Mouse (Mus musculus): ENCODE results near the gene Ubap2. TPM values are rescaled to one million over a fixed set of nuclear protein-coding genes. Genes with fewer than 3 reads are reported as not detected.

Ubap2 gene
- total and polyA plus RNA-seq, 3 experiments, result 44.5 to 57.4 (median 50.3) TPM

- no peak for TF ChIP-seq CTCF (IDR thresholded peaks at IDR 0.05)
- no peak for TF ChIP-seq POLR2A (IDR thresholded peaks at IDR 0.05; ENCODE audit: insufficient read depth, low read depth, low read length)
- no peak for TF ChIP-seq EP300 (IDR thresholded peaks at IDR 0.05; ENCODE audit: insufficient read depth, low read depth, low read length)
- Histone ChIP-seq H3K27ac (no peak overlapping the region), H3K4me1 (ENCODE audit: control insufficient read depth, insufficient read depth, low read length) (peaks cover 10% of the 10 kb centered on the region), H3K79me2 (replicated peaks; ENCODE audit: control insufficient read depth, insufficient read depth, low read length) (peaks cover 6% of the 10 kb centered on the region), H3K36me3 (ENCODE audit: control insufficient read depth, insufficient read depth, low read length) (peaks cover 6% of the 10 kb centered on the region), H3K27me3 (ENCODE audit: control insufficient read depth, insufficient read depth, low read length) (no peaks in the 10 kb centered on the region), H3K9ac (ENCODE audit: low read depth, low read length) (no peak overlapping the region), H3K4me3 (no peak overlapping the region)
- no peak for DNase-seq
- intact Hi-C loops (cut with DNase I), result no loop called here
- WGBS, result 62% methylated on average over 3 of the region's 3 CpGs
These were observed 121.8 kb downstream of the Ubap2 start for GRCm38 (mm10) chr4:41153146-41153545.

GRCm38 (mm10) chr4:41151186-41151585 lies 123.8 kb downstream of the Ubap2 start:
- 89% methylated on average over 7 of the region's 7 CpGs for WGBS
- intact Hi-C loops (cut with DNase I), result no loop called here
- no peaks in the 10 kb centered on the region; the same call in 1 of the 2 replicates for H3K36me3 ChIP-seq (ENCODE audit: control insufficient read depth, insufficient read depth, low read length)
- H3K79me2 ChIP-seq (replicated peaks; ENCODE audit: control insufficient read depth, insufficient read depth, low read length), result peaks cover 7% of the 10 kb centered on the region
- DNase-seq, result no peak
- H3K9ac ChIP-seq (ENCODE audit: low read depth, low read length), result no peak overlapping the region
- H3K27me3 ChIP-seq (ENCODE audit: control insufficient read depth, insufficient read depth, low read length), result no peaks in the 10 kb centered on the region
- H3K27ac ChIP-seq, result no peak overlapping the region
- TF ChIP-seq EP300 (IDR thresholded peaks at IDR 0.05; ENCODE audit: insufficient read depth, low read depth, low read length) (no peak), CTCF (IDR thresholded peaks at IDR 0.05) (no peak), POLR2A (IDR thresholded peaks at IDR 0.05; ENCODE audit: insufficient read depth, low read depth, low read length) (no peak)
- H3K4me1 ChIP-seq (ENCODE audit: control insufficient read depth, insufficient read depth, low read length), result peaks cover 6% of the 10 kb centered on the region
- H3K4me3 ChIP-seq, result no peak overlapping the region

GRCm38 (mm10) chr4:41149891-41150290 lies 125.1 kb downstream of the Ubap2 start:
- Histone ChIP-seq H3K36me3 (ENCODE audit: control insufficient read depth, insufficient read depth, low read length) (no peaks in the 10 kb centered on the region), H3K9ac (ENCODE audit: low read depth, low read length) (no peak overlapping the region), H3K4me1 (ENCODE audit: control insufficient read depth, insufficient read depth, low read length) (peaks cover 8% of the 10 kb centered on the region), H3K27me3 (ENCODE audit: control insufficient read depth, insufficient read depth, low read length) (no peaks in the 10 kb centered on the region), H3K4me3 (no peak overlapping the region), H3K27ac (no peak overlapping the region), H3K79me2 (replicated peaks; ENCODE audit: control insufficient read depth, insufficient read depth, low read length) (peaks cover 9% of the 10 kb centered on the region)
- WGBS, result 78% methylated on average over 3 of the region's 3 CpGs
- DNase-seq, result no peak
- intact Hi-C loops (cut with DNase I), result no loop called here
- no peak for TF ChIP-seq POLR2A (IDR thresholded peaks at IDR 0.05; ENCODE audit: insufficient read depth, low read depth, low read length)
- TF ChIP-seq EP300 (IDR thresholded peaks at IDR 0.05; ENCODE audit: insufficient read depth, low read depth, low read length), result no peak
- no peak for TF ChIP-seq CTCF (IDR thresholded peaks at IDR 0.05)

Other genes with a start within 250 kb of the Ubap2 start
- gene Aqp7, start 227.0 kb downstream of the Ubap2 start, total RNA-seq (2021), result 10 to 100 TPM; 21.6 to 33.0 TPM
- 32.7 and 53.4 TPM in 2 replicates for gene Aqp7, start 227.0 kb downstream of the Ubap2 start, polyA plus RNA-seq (2012; rRNA removed)
- gene Aqp3, start 177.0 kb downstream of the Ubap2 start, total RNA-seq (2021), result not detected
- 0.20 and 4.2 TPM in 2 replicates for gene Aqp3, start 177.0 kb downstream of the Ubap2 start, polyA plus RNA-seq (2012; rRNA removed)
- gene Nol6, start 150.7 kb downstream of the Ubap2 start, total RNA-seq (2021), result 10 to 100 TPM; 14.9 to 16.4 TPM
- 17.6 and 21.2 TPM in 2 replicates for gene Nol6, start 150.7 kb downstream of the Ubap2 start, polyA plus RNA-seq (2012; rRNA removed)
- gene Ube2r2, start 139.4 kb downstream of the Ubap2 start, total RNA-seq (2021), result 100 to 1,000 TPM; 121 to 133 TPM
- 52.7 and 72.9 TPM in 2 replicates for gene Ube2r2, start 139.4 kb downstream of the Ubap2 start, polyA plus RNA-seq (2012; rRNA removed)
- 10 to 100 TPM; 31.5 to 57.9 TPM for gene Dcaf12, start 39.7 kb upstream of the Ubap2 start, total RNA-seq (2021)
- gene Dcaf12, start 39.7 kb upstream of the Ubap2 start, polyA plus RNA-seq (2012; rRNA removed), result 26.5 and 32.4 TPM in 2 replicates
- 10 to 100 TPM; 37.3 to 43.7 TPM for gene Ubap1, start 73.9 kb upstream of the Ubap2 start, total RNA-seq (2021)
- gene Ubap1, start 73.9 kb upstream of the Ubap2 start, polyA plus RNA-seq (2012; rRNA removed), result 21.8 and 37.1 TPM in 2 replicates
- under 1 TPM; 0.10 to 0.70 TPM for gene Kif24, start 189.7 kb upstream of the Ubap2 start, total RNA-seq (2021)
- 0.29 and 0.41 TPM in 2 replicates for gene Kif24, start 189.7 kb upstream of the Ubap2 start, polyA plus RNA-seq (2012; rRNA removed)
- 10 to 100 TPM; 27.5 to 30.8 TPM for gene Nudt2, start 190.0 kb upstream of the Ubap2 start, total RNA-seq (2021)
- 28.9 and 41.9 TPM in 2 replicates for gene Nudt2, start 190.0 kb upstream of the Ubap2 start, polyA plus RNA-seq (2012; rRNA removed)
- gene AI464131, start 227.9 kb upstream of the Ubap2 start, total RNA-seq (2021), result 10 to 100 TPM; 11.6 to 12.0 TPM
- gene AI464131, start 227.9 kb upstream of the Ubap2 start, polyA plus RNA-seq (2012; rRNA removed), result 7.6 and 11.0 TPM in 2 replicates
- gene 1110017D15Rik, start 242.2 kb upstream of the Ubap2 start, total RNA-seq (2021), result not detected
- 0.94 and 3.2 TPM in 2 replicates for gene 1110017D15Rik, start 242.2 kb upstream of the Ubap2 start, polyA plus RNA-seq (2012; rRNA removed)

Data from heart, adult 2 months (tissue).